Mouse (Mus musculus) hindbrain, postnatal 0 days (tissue): ENCODE measurements at regions not wholly inside any gene's neighbourhood (a gene's known extent, or its start where the extent isn't known, plus 50 kb on each side); places are given as distances from the start of the nearest gene placed in this dataset.

ENCODE experiments used
- ATAC-seq: fragments of 200-750 bp; cut with Nextera tagmentation; 2 replicates; pipeline ENCODE4 v1.8.0; 2017; ENCODE audit warnings: mild to moderate bottlenecking, moderate TSS enrichment, moderate library complexity
- DNase-seq: peaks from one replicate; pipeline ENCODE4 v3.0.0-alpha.2; 2015; ENCODE audit warnings: low spot score
- H3K27ac ChIP-seq: fragments of 300-500 bp; sonication (generic); 2 replicates; pipeline ENCODE4 v1.5.1; 2014; ENCODE audit warnings: mild to moderate bottlenecking
- H3K27me3 ChIP-seq: fragments of 300-500 bp; sonication (generic); 2 replicates; pipeline ENCODE4 v1.6.1; 2014; ENCODE audit warnings: low read length, mixed read lengths; ENCODE audit not compliant: insufficient read depth
- H3K36me3 ChIP-seq: fragments of 300-500 bp; sonication (generic); 2 replicates; pipeline ENCODE4 v1.6.1; 2014; ENCODE audit warnings: low read length, mixed read lengths; ENCODE audit not compliant: insufficient read depth
- H3K4me1 ChIP-seq: fragments of 300-500 bp; sonication (generic); 2 replicates; pipeline ENCODE4 v1.6.1; 2014; ENCODE audit warnings: antibody characterized with exemption, low read length, mixed read lengths; ENCODE audit not compliant: insufficient read depth
- H3K4me2 ChIP-seq: fragments of 300-500 bp; sonication (generic); 2 replicates; pipeline ENCODE4 v1.6.1; 2014; ENCODE audit warnings: low read depth, mild to moderate bottlenecking, low read length, moderate library complexity, mixed read lengths
- H3K4me3 ChIP-seq: fragments of 300-500 bp; sonication (generic); 2 replicates; pipeline ENCODE4 v1.5.1; 2014; ENCODE audit warnings: low read length
- H3K9ac ChIP-seq: fragments of 300-500 bp; sonication (generic); replicated peaks from 2 replicates; pipeline ENCODE4 v1.6.1; 2014; ENCODE audit warnings: mild to moderate bottlenecking, low read length, moderate library complexity, mixed read lengths
- H3K9me3 ChIP-seq: fragments of 300-500 bp; sonication (generic); 2 replicates; pipeline ENCODE4 v1.6.1; 2016; ENCODE audit warnings: low read length, mixed read lengths
- CTCF ChIP-seq: IDR thresholded peaks from 2 replicates; pipeline ENCODE4 v1.5.1; 2016; ENCODE audit warnings: antibody characterized with exemption, control low read depth, low read depth
- WGBS: fragments of 180-500 bp; shearing (Covaris S2); extraction: QIAGEN DNeasy Blood & Tissue Kit; methylation state at CpG from one replicate; pipeline ENCODE4 v1.1.7; 2014; 5-methylcytosine and 5-hydroxymethylcytosine counted together

DNA sequence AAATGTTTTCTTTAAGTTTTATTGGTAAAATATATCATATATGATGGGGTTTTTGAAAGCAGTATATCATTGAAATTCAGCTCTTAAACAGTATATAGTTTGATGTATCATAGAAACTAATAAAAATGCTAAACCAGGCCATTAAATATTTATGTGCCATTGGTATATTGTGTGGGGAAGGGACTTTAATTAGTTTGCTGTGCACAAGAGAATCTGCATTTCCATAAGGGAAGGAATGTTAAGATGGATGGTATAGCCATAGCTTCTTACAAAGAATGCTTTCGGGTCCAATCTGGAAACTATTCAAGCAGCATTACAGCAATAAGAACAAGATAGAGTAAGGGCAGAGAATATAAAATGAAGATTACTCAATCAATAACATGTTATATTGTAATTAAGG lies 1195.9 kb upstream of the Cdh8 start:
- DNase-seq (peak; percentile 1), ATAC-seq (no peak)
- Histone ChIP-seq H3K4me1 (no peaks in the 10 kb centered on the region), H3K36me3 (no peaks in the 10 kb centered on the region), H3K4me2 (no peak overlapping the region), H3K27ac (no peak overlapping the region), H3K9me3 (0 out of 2 replicates have a peak, but pooled peaks cover 2% of the 10 kb centered on the region), H3K27me3 (no peaks in the 10 kb centered on the region), H3K4me3 (no peak overlapping the region), H3K9ac (no peak overlapping the region)
- 62% methylated on average over 1 of the region's 1 CpGs for WGBS
- no peak for TF ChIP-seq CTCF
